Mouse (Mus musculus) liver, embryonic 13.5 days (tissue): ENCODE measurements around the gene Rarres1. TPM values are rescaled to one million over a fixed set of nuclear protein-coding genes. Genes with fewer than 3 reads are reported as not detected.

Experiments
- ATAC-seq: fragments of 200-750 bp; cut with Nextera tagmentation; 2 replicates; pipeline ENCODE4 v1.8.0; 2017; ENCODE audit warnings: low read depth, mild to moderate bottlenecking, moderate number of reproducible peaks, moderate library complexity
- DNase-seq: peaks from one replicate; pipeline ENCODE4 v3.0.0; 2022
- H3K27ac ChIP-seq: fragments of 300-500 bp; sonication (generic); 2 replicates; pipeline ENCODE4 v1.5.1; 2015; ENCODE audit warnings: moderate library complexity, mild to moderate bottlenecking, inconsistent platforms
- H3K27me3 ChIP-seq: fragments of 300-500 bp; sonication (generic); 2 replicates; pipeline ENCODE4 v1.6.1; 2015; ENCODE audit warnings: mild to moderate bottlenecking, inconsistent platforms
- H3K36me3 ChIP-seq: fragments of 300-500 bp; sonication (generic); 2 replicates; pipeline ENCODE4 v1.6.1; 2015; ENCODE audit warnings: mild to moderate bottlenecking, inconsistent platforms
- H3K4me1 ChIP-seq: fragments of 300-500 bp; sonication (generic); replicated peaks from 2 replicates; pipeline ENCODE4 v1.6.1; 2015; ENCODE audit warnings: inconsistent platforms
- H3K4me2 ChIP-seq: fragments of 300-500 bp; sonication (generic); 2 replicates; pipeline ENCODE4 v1.6.1; 2015; ENCODE audit warnings: inconsistent platforms, mild to moderate bottlenecking, moderate library complexity
- H3K4me3 ChIP-seq: fragments of 300-500 bp; sonication (generic); replicated peaks from 2 replicates; pipeline ENCODE4 v1.5.1; 2015; ENCODE audit warnings: mild to moderate bottlenecking, inconsistent platforms
- H3K9ac ChIP-seq: fragments of 300-500 bp; sonication (generic); 2 replicates; pipeline ENCODE4 v1.6.1; 2015; ENCODE audit warnings: mild to moderate bottlenecking, inconsistent platforms
- H3K9me3 ChIP-seq: fragments of 300-500 bp; sonication (generic); replicated peaks from 2 replicates; pipeline ENCODE4 v1.6.1; 2016; ENCODE audit warnings: inconsistent platforms
- WGBS: fragments of 180-500 bp; shearing (Covaris S2); methylation state at CpG from one replicate; pipeline ENCODE4 v1.1.7; 2015; ENCODE audit not compliant: insufficient replicate concordance; 5-methylcytosine and 5-hydroxymethylcytosine counted together
- polyA plus RNA-seq: library from polyadenylated mRNA; unstranded; fragments of >200 nt; fragmentation: Nextera tagmentation; extraction: Ambion mirVana; gene quantifications from 2 replicates; pipeline ENCODE4 v1.2.1, GENCODE M21; 2015

Rarres1 gene
- polyA plus RNA-seq, 1 experiment from 2014 or later = 2.0 TPM

GRCm38 (mm10) chr3:67462578-67462977 lies 52.7 kb downstream of the Rarres1 start:
- H3K9me3 ChIP-seq = no peaks in the 10 kb centered on the region
- H3K9ac ChIP-seq = no peak overlapping the region
- DNase-seq (no peak), ATAC-seq (no peak)
- no peak overlapping the region for H3K27ac ChIP-seq
- peak overlapping the region; percentile 63; the same call in 1 of the 2 replicates for H3K4me3 ChIP-seq
- peaks cover 20% of the 10 kb centered on the region for H3K4me1 ChIP-seq
- H3K27me3 ChIP-seq = no peaks in the 10 kb centered on the region
- peaks cover 36% of the 10 kb centered on the region for H3K36me3 ChIP-seq
- WGBS = 57% methylated on average over 10 of the region's 10 CpGs
- peak overlapping the region; percentile 89 for H3K4me2 ChIP-seq

GRCm38 (mm10) chr3:67462015-67462414 lies 53.3 kb downstream of the Rarres1 start:
- DNase-seq (no peak), ATAC-seq (no peak)
- Histone ChIP-seq H3K9me3 (no peaks in the 10 kb centered on the region), H3K36me3 (peaks cover 40% of the 10 kb centered on the region), H3K4me1 (peaks cover 20% of the 10 kb centered on the region), H3K4me3 (no peak overlapping the region), H3K27ac (no peak overlapping the region), H3K27me3 (no peaks in the 10 kb centered on the region), H3K9ac (no peak overlapping the region), H3K4me2 (no peak overlapping the region)
- 91% methylated on average over 7 of the region's 7 CpGs for WGBS

- ATAC-seq (no peak), DNase-seq (no peak)
- H3K27ac ChIP-seq = no peak overlapping the region
- 86% methylated on average over 3 of the region's 3 CpGs for WGBS
- peaks cover 20% of the 10 kb centered on the region for H3K4me1 ChIP-seq
- H3K4me3 ChIP-seq = no peak overlapping the region
- no peak overlapping the region for H3K4me2 ChIP-seq
- no peaks in the 10 kb centered on the region for H3K9me3 ChIP-seq
- peaks cover 51% of the 10 kb centered on the region for H3K36me3 ChIP-seq
- H3K27me3 ChIP-seq = no peaks in the 10 kb centered on the region
- H3K9ac ChIP-seq = no peak overlapping the region
These were observed 55.4 kb downstream of the Rarres1 start for GRCm38 (mm10) chr3:67459881-67460280.

GRCm38 (mm10) chr3:67450601-67451210 lies 64.6 kb downstream of the Rarres1 start:
- no peaks in the 10 kb centered on the region for H3K27me3 ChIP-seq
- H3K27ac ChIP-seq = no peak overlapping the region
- H3K4me3 ChIP-seq = no peak overlapping the region
- no peaks in the 10 kb centered on the region for H3K9me3 ChIP-seq
- DNase-seq (no peak), ATAC-seq (no peak)
- no peak overlapping the region for H3K9ac ChIP-seq
- H3K4me2 ChIP-seq = no peak overlapping the region
- H3K4me1 ChIP-seq = no peaks in the 10 kb centered on the region
- 76% methylated on average over 5 of the region's 5 CpGs for WGBS
- H3K36me3 ChIP-seq = peaks cover 77% of the 10 kb centered on the region

- Histone ChIP-seq H3K36me3 (peaks cover 73% of the 10 kb centered on the region), H3K4me2 (no peak overlapping the region), H3K9me3 (no peaks in the 10 kb centered on the region), H3K4me1 (no peaks in the 10 kb centered on the region), H3K4me3 (no peak overlapping the region), H3K9ac (no peak overlapping the region), H3K27me3 (no peaks in the 10 kb centered on the region), H3K27ac (no peak overlapping the region)
- no peak for ATAC-seq
- DNase-seq = no peak
- 89% methylated on average over 21 of the region's 21 CpGs for WGBS
These were observed 65.7 kb downstream of the Rarres1 start for GRCm38 (mm10) chr3:67449660-67450059.

- Histone ChIP-seq H3K9ac (no peak overlapping the region), H3K4me3 (no peak overlapping the region), H3K4me2 (no peak overlapping the region), H3K4me1 (no peaks in the 10 kb centered on the region), H3K27me3 (no peaks in the 10 kb centered on the region), H3K27ac (no peak overlapping the region), H3K9me3 (no peaks in the 10 kb centered on the region), H3K36me3 (peaks cover 75% of the 10 kb centered on the region)
- no peak for DNase-seq
- 79% methylated on average over 2 of the region's 2 CpGs for WGBS
- ATAC-seq = no peak
These were observed 68.2 kb downstream of the Rarres1 start for GRCm38 (mm10) chr3:67447143-67447542.

- Histone ChIP-seq H3K9ac (no peak overlapping the region), H3K36me3 (peaks cover 63% of the 10 kb centered on the region), H3K4me1 (peaks cover 11% of the 10 kb centered on the region), H3K4me3 (no peak overlapping the region), H3K4me2 (no peak overlapping the region), H3K27ac (no peak overlapping the region), H3K27me3 (no peaks in the 10 kb centered on the region), H3K9me3 (no peaks in the 10 kb centered on the region)
- 81% methylated on average over 6 of the region's 6 CpGs for WGBS
- DNase-seq (no peak), ATAC-seq (no peak)
These were observed 81.3 kb downstream of the Rarres1 start for GRCm38 (mm10) chr3:67434011-67434410.

- peak; percentile 93 for ATAC-seq
- Histone ChIP-seq H3K4me1 (peaks cover 11% of the 10 kb centered on the region), H3K9me3 (peaks cover 11% of the 10 kb centered on the region; the same call in 1 of the 2 replicates), H3K36me3 (peaks cover 30% of the 10 kb centered on the region), H3K4me2 (peak within 1 kb of the TSS; percentile 77), H3K9ac (peak within 1 kb of the TSS; percentile 90), H3K27ac (no peak within 1 kb of the TSS), H3K27me3 (no peaks in the 10 kb centered on the region), H3K4me3 (peak within 1 kb of the TSS; percentile 97)
- WGBS = under 1% methylated on average over 24 of the region's 24 CpGs
- peak; percentile 73 for DNase-seq
These were observed 85.3 kb downstream of the Rarres1 start, which contains the start of gene Gfm1 for GRCm38 (mm10) chr3:67429999-67430380. Gene Gfm1 (plus strand): TSS chr3:67430096.

GRCm38 (mm10) chr3:67429338-67429998 lies 85.9 kb downstream of the Rarres1 start:
- DNase-seq (no peak), ATAC-seq (peak; percentile 37)
- no peaks in the 10 kb centered on the region for H3K27me3 ChIP-seq
- peaks cover 27% of the 10 kb centered on the region for H3K36me3 ChIP-seq
- H3K4me3 ChIP-seq = peak overlapping the region; percentile 97
- H3K9me3 ChIP-seq = peaks cover 11% of the 10 kb centered on the region; the same call in 1 of the 2 replicates
- no peak overlapping the region for H3K9ac ChIP-seq
- H3K4me2 ChIP-seq = peak overlapping the region; percentile 77
- no peak overlapping the region for H3K27ac ChIP-seq
- peaks cover 11% of the 10 kb centered on the region for H3K4me1 ChIP-seq
- WGBS = 28% methylated on average over 8 of the region's 8 CpGs

Other genes starting within 250 kb of the Rarres1 start
- 1.6 and 2.7 TPM in 2 replicates for gene Mlf1, start 141.4 kb downstream of the Rarres1 start, polyA plus RNA-seq
- gene Gm17402, start 140.4 kb downstream of the Rarres1 start, polyA plus RNA-seq = not detected in 2 replicates
- 44.3 and 53.1 TPM in 2 replicates for gene Gfm1, start 85.4 kb downstream of the Rarres1 start, polyA plus RNA-seq
- gene Lxn, start 51.6 kb downstream of the Rarres1 start, polyA plus RNA-seq = 12.0 and 13.6 TPM in 2 replicates
- gene Mfsd1, start 67.2 kb upstream of the Rarres1 start, polyA plus RNA-seq = 26.4 and 32.7 TPM in 2 replicates